Mouse (Mus musculus): Measurements from ENCODE around the gene Myo6. TPM values are rescaled to one million over a fixed set of nuclear protein-coding genes. Genes with fewer than 3 reads are reported as not detected.
A peak's percentile ranks its signal among the peaks of the same experiment; 100 is the strongest.

Myo6 gene
- polyA plus RNA-seq, 1 experiment from 2014 or later, result 14.0 TPM

DNA sequence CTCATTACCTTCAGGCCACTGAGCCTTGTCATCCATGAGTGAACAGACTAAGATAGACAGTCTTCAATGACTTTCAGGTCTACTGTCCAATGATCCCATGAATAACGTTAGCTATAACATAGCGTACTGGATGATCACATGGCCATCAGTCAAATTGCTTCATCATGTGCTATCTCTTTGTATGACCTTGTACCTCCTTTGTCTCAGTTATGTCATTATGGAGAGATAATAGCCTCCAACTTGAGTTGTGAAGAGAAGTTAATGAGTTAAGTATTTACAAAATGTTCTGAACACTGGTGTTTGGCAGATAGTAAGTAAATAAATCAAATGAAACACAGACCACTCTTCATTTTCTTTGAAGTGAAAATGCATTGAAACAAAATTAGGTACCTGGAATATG is 91.7 kb downstream of the Myo6 start:
- no peaks in the 10 kb centered on the region for H3K36me3 ChIP-seq (ENCODE audit: poor library complexity, severe bottlenecking)
- 92% methylated on average over 2 of the region's 2 CpGs for WGBS
- no peak for ATAC-seq
- no peak overlapping the region for H3K27ac ChIP-seq
- H3K9me3 ChIP-seq (replicated peaks), result no peaks in the 10 kb centered on the region
- no peaks in the 10 kb centered on the region for H3K4me1 ChIP-seq
- no peak overlapping the region for H3K9ac ChIP-seq
- no peak overlapping the region for H3K4me3 ChIP-seq
- H3K4me2 ChIP-seq, result no peak overlapping the region
- no peaks in the 10 kb centered on the region for H3K27me3 ChIP-seq

DNA sequence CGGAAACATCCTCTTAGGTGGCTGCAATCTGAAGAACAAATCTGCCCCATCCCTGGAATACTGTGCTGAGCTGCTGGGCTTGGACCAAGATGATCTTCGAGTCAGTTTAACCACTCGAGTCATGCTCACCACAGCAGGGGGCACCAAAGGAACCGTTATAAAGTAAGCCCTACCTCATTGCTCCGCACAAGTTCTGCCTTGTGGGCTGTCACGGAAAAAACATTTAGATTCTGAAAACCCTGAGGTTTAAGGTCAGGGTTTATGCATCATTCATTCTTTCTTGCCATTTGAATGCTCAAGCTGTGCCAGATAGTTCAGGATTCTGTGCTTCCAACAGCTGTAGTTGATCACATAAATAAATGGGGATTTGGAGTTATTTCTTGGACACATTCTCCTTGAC is 93.6 kb downstream of the Myo6 start:
- 61% methylated on average over 6 of the region's 6 CpGs for WGBS
- Histone ChIP-seq H3K9ac (no peak overlapping the region), H3K27me3 (no peaks in the 10 kb centered on the region), H3K27ac (no peak overlapping the region), H3K4me2 (no peak overlapping the region), H3K4me3 (no peak overlapping the region), H3K36me3 (ENCODE audit: poor library complexity, severe bottlenecking) (no peaks in the 10 kb centered on the region), H3K4me1 (no peaks in the 10 kb centered on the region), H3K9me3 (replicated peaks) (no peaks in the 10 kb centered on the region)
- ATAC-seq, result no peak

DNA sequence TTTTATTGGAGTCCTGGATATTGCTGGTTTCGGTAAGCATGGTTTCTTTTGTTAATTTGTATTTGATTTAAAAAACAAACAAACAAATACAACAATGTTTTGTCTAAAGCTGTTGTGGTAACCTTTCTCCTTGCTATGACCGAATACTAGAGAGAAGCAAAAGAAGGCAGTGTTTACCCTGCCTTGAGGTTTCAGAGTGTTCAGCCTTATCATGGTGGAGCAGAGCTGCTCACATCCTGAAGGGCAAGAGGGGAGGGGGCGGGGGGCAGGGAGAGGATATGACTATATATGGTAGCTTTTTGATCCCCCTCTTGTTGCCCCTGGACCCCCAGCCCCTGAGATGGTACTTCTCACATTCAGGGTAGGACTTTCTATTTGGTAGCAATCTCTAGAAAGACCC is 96.1 kb downstream of the Myo6 start:
- no peak for ATAC-seq
- H3K9me3 ChIP-seq (replicated peaks), result no peaks in the 10 kb centered on the region

DNA sequence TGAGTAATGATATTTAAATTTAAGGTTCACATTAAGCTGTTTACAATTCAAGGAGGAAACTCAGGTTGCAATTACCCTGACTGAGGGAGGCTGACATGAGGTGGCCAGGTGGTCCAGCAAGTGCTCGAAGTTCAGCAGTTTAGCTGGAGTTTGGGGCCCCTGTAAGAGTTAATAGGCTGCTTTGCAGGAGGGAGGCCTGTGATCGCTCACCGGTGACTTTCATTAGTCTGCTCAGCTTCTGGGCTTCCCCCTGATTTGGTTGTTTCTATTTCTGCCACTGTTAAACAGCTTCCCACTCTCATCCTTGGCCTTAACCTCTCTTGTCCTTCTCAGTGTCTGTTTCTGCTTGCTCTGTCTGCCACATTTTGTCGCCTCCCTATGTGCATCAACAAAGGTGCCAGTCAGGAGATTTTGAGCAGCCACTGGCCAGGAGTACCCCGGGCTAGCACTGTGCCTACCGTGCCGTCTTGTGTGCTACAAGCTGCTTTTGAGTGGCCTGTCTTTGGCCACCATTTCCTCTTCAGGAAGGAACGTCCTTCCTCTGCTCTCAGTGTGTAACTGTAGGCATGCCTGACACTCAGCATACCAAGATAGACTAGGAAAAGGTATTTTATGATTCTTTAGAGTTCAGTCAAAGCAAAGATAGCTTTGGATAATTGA is 97.7 kb downstream of the Myo6 start:
- Histone ChIP-seq H3K9ac (no peak overlapping the region), H3K4me2 (no peak overlapping the region), H3K4me1 (no peaks in the 10 kb centered on the region), H3K4me3 (no peak overlapping the region), H3K27me3 (no peaks in the 10 kb centered on the region), H3K36me3 (ENCODE audit: poor library complexity, severe bottlenecking) (no peaks in the 10 kb centered on the region), H3K27ac (no peak overlapping the region), H3K9me3 (replicated peaks) (no peaks in the 10 kb centered on the region)
- whole genome bisulfite sequencing, result 46% methylated on average over 8 of the region's 8 CpGs
- ATAC-seq, result no peak

More for the DNA sequence above, 96.1 kb downstream of the Myo6 start:
- Histone ChIP-seq H3K27ac (no peak overlapping the region), H3K4me1 (no peaks in the 10 kb centered on the region), H3K4me3 (no peak overlapping the region), H3K36me3 (ENCODE audit: poor library complexity, severe bottlenecking) (no peaks in the 10 kb centered on the region), H3K27me3 (no peaks in the 10 kb centered on the region), H3K9ac (no peak overlapping the region), H3K4me2 (no peak overlapping the region)
- WGBS, result 90% methylated on average over 3 of the region's 3 CpGs

DNA sequence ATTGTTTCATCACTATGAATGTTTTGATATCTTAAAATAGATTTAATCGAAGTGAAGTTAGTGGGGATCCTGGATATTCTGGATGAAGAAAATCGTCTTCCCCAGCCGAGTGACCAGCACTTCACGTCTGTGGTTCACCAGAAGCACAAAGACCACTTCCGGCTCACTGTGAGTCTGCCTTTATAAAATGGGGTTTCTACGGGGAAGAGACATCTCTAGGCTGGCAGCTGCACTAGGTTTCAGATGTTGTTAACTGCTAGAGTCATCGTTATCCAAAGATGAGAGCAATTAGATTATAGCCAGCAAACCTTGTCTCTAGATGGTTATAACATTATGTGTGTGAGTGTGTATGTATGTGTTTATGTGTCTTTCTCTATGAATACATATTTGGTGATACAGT is 101.3 kb downstream of the Myo6 start:
- WGBS, result 92% methylated on average over 7 of the region's 7 CpGs
- no peak for ATAC-seq
- Histone ChIP-seq H3K27me3 (peaks cover 8% of the 10 kb centered on the region), H3K4me1 (no peaks in the 10 kb centered on the region), H3K9me3 (replicated peaks) (no peaks in the 10 kb centered on the region), H3K9ac (no peak overlapping the region), H3K4me2 (no peak overlapping the region), H3K27ac (no peak overlapping the region), H3K4me3 (no peak overlapping the region), H3K36me3 (ENCODE audit: poor library complexity, severe bottlenecking) (no peaks in the 10 kb centered on the region)

DNA sequence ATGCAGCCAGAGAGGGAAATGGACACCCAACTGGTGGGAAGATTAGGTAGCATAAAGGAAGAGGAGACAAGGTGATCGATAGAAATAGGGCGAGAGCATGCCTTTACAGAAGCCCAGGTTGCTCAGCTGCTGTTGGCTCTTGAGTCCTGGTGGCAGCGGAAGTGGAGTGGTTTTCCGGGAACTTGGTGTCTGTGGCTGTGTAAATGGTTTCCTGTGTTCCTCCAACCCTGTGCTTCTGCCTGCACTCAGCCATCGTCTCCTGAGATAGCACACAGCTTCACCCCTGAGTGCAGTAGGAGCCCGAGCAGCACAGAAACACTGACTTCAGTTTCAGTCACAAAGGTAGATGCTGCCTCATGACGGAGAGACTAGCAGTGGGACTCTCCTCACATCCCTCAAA is 101.7 kb downstream of the Myo6 start:
- Histone ChIP-seq H3K27me3 (peaks cover 8% of the 10 kb centered on the region), H3K27ac (no peak overlapping the region), H3K9ac (no peak overlapping the region), H3K9me3 (replicated peaks) (no peaks in the 10 kb centered on the region), H3K4me3 (no peak overlapping the region), H3K4me2 (no peak overlapping the region), H3K4me1 (no peaks in the 10 kb centered on the region), H3K36me3 (ENCODE audit: poor library complexity, severe bottlenecking) (no peaks in the 10 kb centered on the region)
- ATAC-seq, result no peak
- WGBS, result 93% methylated on average over 7 of the region's 7 CpGs

DNA sequence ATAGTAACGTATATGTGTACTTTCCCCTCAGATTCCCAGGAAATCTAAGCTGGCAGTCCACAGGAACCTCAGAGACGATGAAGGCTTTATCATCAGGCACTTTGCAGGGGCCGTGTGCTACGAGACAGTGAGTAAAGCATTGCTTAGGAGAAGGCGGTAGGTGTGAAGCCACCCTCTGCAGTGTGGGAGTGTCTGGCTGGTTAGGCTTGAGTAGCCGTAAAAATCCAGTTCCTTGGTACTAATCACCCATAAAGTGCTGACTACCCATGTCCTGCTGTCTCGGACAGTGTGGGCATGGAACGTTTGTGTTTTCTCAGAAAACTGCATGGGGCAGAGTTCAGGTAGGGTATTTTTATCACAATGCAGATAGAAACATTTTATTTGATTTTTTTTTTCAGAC is 104.8 kb downstream of the Myo6 start:
- H3K4me2 ChIP-seq, result no peak overlapping the region
- no peaks in the 10 kb centered on the region for H3K9me3 ChIP-seq (replicated peaks)
- no peak overlapping the region for H3K9ac ChIP-seq
- ATAC-seq, result no peak
- H3K27me3 ChIP-seq, result peaks cover 8% of the 10 kb centered on the region
- no peak overlapping the region for H3K27ac ChIP-seq
- peaks cover 6% of the 10 kb centered on the region for H3K4me1 ChIP-seq
- H3K36me3 ChIP-seq (ENCODE audit: poor library complexity, severe bottlenecking), result no peaks in the 10 kb centered on the region
- no peak overlapping the region for H3K4me3 ChIP-seq
- 87% methylated on average over 8 of the region's 8 CpGs for WGBS

DNA sequence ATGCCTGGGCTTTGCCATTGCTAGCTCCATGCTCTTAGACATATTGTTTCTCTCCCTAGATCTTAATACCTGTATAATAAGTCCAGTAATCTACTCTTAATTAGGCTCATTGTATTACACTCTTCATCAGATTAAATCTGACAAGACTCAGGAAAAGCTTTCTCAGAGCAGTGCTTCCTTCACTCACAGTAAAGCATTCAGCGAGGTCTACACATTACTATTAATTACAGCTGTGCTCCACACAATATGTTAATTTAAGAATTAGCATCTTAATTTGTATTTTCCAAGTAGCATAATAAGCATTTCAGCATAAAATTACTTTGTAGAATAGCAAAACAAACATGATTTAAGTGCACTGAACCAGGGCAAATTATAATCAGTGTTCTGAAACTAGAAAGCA is 108.1 kb downstream of the Myo6 start:
- Histone ChIP-seq H3K9ac (no peak overlapping the region), H3K4me1 (peaks cover 6% of the 10 kb centered on the region), H3K27me3 (peaks cover 11% of the 10 kb centered on the region), H3K27ac (no peak overlapping the region), H3K4me2 (no peak overlapping the region), H3K9me3 (replicated peaks) (no peaks in the 10 kb centered on the region), H3K4me3 (no peak overlapping the region), H3K36me3 (ENCODE audit: poor library complexity, severe bottlenecking) (no peaks in the 10 kb centered on the region)
- ATAC-seq, result peak; percentile 83
- WGBS, result 19% methylated on average over 1 of the region's 1 CpGs

DNA sequence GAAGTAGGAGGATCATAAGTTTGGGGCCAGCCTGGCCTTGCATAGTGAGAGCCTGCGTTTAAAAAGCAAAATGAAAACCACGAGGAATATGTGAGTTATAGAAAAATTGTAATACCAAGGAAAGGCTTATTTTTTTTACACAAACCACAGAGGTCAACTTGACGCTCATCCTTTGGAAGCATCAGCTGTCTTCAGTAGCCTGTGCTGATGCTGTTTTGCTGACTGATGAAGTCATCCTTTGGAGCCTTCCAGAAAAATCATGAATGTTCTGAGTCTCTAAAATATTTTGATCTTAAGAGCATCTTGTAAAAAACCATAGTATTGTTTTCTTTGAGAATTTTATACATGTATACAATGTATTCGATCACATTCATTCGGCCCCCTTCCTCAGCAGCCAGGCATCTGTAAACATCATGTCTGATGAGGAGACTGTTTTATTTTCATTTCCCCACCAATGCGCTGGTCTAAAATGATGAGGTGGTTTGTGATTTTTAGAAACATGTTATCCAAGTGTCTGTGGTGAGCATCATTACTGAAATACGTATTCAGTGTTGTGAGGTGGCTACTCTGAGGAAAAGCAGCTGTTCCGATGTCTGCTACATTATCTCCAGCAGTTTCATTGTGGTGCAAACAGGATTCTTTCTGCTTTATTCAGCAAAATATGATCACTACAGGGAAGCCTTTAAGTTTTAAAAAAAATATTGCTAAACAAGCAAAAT is 110.4 kb downstream of the Myo6 start:
- Histone ChIP-seq H3K27me3 (peaks cover 6% of the 10 kb centered on the region), H3K36me3 (ENCODE audit: poor library complexity, severe bottlenecking) (no peaks in the 10 kb centered on the region), H3K9me3 (replicated peaks) (no peaks in the 10 kb centered on the region), H3K27ac (no peak overlapping the region), H3K4me1 (peaks cover 6% of the 10 kb centered on the region), H3K9ac (no peak overlapping the region), H3K4me2 (no peak overlapping the region), H3K4me3 (no peak overlapping the region)
- no peak for ATAC-seq
- WGBS, result 90% methylated on average over 8 of the region's 8 CpGs

DNA sequence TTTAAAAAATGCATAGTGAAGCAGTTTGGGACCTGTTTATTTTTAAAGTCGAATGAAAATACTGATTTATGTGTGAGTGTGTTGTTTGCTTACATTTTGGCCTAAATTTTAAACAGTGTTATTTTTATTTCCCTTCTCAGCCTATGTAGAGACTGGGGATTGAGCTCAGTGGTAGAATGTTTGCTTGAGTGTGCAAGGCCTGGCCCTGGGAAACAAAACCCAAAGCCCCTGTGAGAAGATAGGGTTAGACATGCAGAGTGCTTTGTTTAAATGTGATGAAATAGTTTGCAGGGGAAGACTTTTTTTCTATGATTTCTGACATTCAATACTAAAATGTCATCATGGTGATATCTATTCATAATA is 110.9 kb downstream of the Myo6 start:
- ATAC-seq, result no peak
- Histone ChIP-seq H3K9me3 (replicated peaks) (no peaks in the 10 kb centered on the region), H3K27me3 (peaks cover 3% of the 10 kb centered on the region; the same call in 1 of the 2 replicates), H3K27ac (no peak overlapping the region), H3K4me3 (no peak overlapping the region), H3K9ac (no peak overlapping the region), H3K4me2 (no peak overlapping the region), H3K4me1 (peaks cover 6% of the 10 kb centered on the region), H3K36me3 (ENCODE audit: poor library complexity, severe bottlenecking) (no peaks in the 10 kb centered on the region)
- 83% methylated on average over 1 of the region's 1 CpGs for WGBS

DNA sequence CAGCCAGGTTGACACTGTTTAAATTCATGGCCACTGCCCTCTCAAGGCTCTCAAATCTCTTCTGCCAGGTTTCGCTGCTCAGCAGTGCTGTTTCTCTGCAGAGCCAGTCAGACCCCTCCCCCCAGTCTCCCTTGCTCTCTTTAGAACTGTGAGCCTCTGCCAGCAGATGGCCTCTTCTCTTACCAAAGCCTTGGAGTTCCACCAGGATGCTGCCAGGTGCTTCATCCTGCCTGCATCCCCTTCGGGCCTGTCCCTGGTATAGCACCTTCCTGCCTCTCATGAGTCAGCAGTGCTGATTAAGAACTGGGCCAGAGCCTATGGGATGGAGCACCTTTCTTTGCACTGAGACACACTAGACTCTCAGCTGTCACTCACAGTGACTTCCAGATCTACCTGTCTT is 112.3 kb downstream of the Myo6 start:
- Histone ChIP-seq H3K9ac (no peak overlapping the region), H3K4me3 (no peak overlapping the region), H3K9me3 (replicated peaks) (no peaks in the 10 kb centered on the region), H3K27ac (no peak overlapping the region), H3K27me3 (peaks cover 3% of the 10 kb centered on the region; the same call in 1 of the 2 replicates), H3K4me1 (peaks cover 5% of the 10 kb centered on the region), H3K4me2 (no peak overlapping the region), H3K36me3 (ENCODE audit: poor library complexity, severe bottlenecking) (no peaks in the 10 kb centered on the region)
- WGBS, result 46% methylated on average over 2 of the region's 2 CpGs
- no peak for ATAC-seq

DNA sequence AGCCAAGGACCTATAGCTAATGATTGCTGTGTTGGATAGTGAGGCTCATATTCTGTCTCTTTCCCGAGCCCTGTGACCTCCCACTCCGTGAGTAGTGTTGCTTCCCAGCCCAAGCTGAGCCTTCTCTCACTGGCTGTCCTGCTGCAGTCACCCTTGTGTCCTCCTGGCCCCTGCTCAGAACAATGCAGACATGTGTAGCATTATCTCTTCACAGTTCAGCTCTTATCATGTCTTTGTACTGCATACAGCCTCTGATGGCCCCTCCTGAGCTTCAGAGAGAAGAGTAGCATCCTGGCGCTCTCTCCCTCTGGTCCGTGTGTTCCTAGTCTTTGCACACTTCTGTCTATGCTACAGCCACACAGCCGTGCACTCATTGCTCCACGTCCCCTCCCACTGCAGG is 112.9 kb downstream of the Myo6 start:
- H3K4me2 ChIP-seq, result no peak overlapping the region
- H3K4me3 ChIP-seq, result no peak overlapping the region
- no peaks in the 10 kb centered on the region for H3K4me1 ChIP-seq
- no peaks in the 10 kb centered on the region for H3K9me3 ChIP-seq (replicated peaks)
- no peak for ATAC-seq
- WGBS, result 81% methylated on average over 6 of the region's 6 CpGs
- H3K27me3 ChIP-seq, result peaks cover 3% of the 10 kb centered on the region; the same call in 1 of the 2 replicates
- no peak overlapping the region for H3K27ac ChIP-seq
- H3K36me3 ChIP-seq (ENCODE audit: poor library complexity, severe bottlenecking), result no peaks in the 10 kb centered on the region
- no peak overlapping the region for H3K9ac ChIP-seq

DNA sequence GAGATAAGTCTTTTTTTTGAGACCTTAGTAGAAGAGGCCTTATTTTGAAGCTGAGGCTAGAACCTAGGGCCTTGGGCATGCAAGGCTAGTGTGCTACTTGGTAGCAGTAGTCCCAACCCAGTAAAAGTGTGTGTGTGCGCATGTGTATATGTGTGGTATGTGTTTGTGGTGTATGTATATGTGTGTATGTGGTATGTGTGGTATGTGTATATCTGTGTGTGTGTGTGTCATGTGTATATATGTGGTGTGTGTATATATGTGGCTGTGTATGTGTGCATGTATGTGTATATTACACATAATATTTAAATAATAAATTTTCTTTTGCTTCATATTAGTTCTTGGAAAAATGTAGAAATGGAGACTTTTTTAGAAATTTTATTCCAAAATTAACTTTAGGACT is 115.9 kb downstream of the Myo6 start:
- no peaks in the 10 kb centered on the region for H3K36me3 ChIP-seq (ENCODE audit: poor library complexity, severe bottlenecking)
- ATAC-seq, result no peak
- no peak overlapping the region for H3K4me3 ChIP-seq
- H3K27me3 ChIP-seq, result peaks cover 3% of the 10 kb centered on the region; the same call in 1 of the 2 replicates
- H3K4me2 ChIP-seq, result no peak overlapping the region
- 100% methylated on average over 1 of the region's 1 CpGs for WGBS
- no peaks in the 10 kb centered on the region for H3K4me1 ChIP-seq
- H3K9ac ChIP-seq, result no peak overlapping the region
- no peaks in the 10 kb centered on the region for H3K9me3 ChIP-seq (replicated peaks)
- H3K27ac ChIP-seq, result no peak overlapping the region
